Mouse (Mus musculus): ENCODE results near the gene Phactr1.

- no peak for TF ChIP-seq EP300 (IDR thresholded peaks at IDR 0.05; ENCODE audit: low read depth)
- TF ChIP-seq CTCF (IDR thresholded peaks at IDR 0.05; ENCODE audit: low read depth), result no peak
Observed at GRCm38 (mm10) chr13:42890651-42891050, 210.2 kb downstream of the Phactr1 start.
